Mouse (Mus musculus): ENCODE measurements at regions not wholly inside any gene's neighbourhood (a gene's known extent, or its start where the extent isn't known, plus 50 kb on each side); places are given as distances from the start of the nearest gene placed in this dataset.

DNA sequence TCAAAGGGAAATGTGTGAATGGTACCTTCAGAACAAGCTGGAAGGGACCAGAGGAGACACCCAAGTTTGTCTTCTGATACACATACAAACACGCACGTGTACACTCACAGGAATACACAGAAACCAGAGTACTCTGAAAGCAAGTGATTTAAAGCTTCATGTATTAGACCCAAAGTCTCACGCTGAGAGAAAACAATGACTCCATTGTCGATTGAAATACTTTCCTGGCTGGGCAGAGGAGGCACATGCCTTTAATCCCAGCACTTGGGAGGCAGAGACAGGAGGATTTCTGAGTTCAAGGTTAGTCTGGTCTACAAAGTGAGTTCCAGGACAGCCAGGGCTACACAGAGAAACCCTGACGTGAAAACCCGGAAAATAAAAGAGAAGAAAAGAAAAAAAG lies 203.5 kb upstream of the Gadl1 start:
- Histone ChIP-seq H3K4me3 (ENCODE audit: low read depth, low read length) (no peak overlapping the region), H3K9me3 (replicated peaks; ENCODE audit: control insufficient read depth, low read length) (no peaks in the 10 kb centered on the region), H3K4me1 (ENCODE audit: control insufficient read depth, insufficient read depth) (no peaks in the 10 kb centered on the region), H3K27ac (ENCODE audit: low read depth) (no peak overlapping the region), H3K4me2 (ENCODE audit: low read depth, low read length) (no peak overlapping the region), H3K27me3 (ENCODE audit: control insufficient read depth, insufficient read depth, low read length) (no peaks in the 10 kb centered on the region), H3K36me3 (replicated peaks; ENCODE audit: control insufficient read depth, insufficient read depth, low read length) (no peaks in the 10 kb centered on the region), H3K9ac (replicated peaks; ENCODE audit: low read depth, low read length) (no peak overlapping the region)
- DNase-seq (ENCODE audit: low spot score) = no peak
- 80% methylated on average over 6 of the region's 6 CpGs for WGBS
- ATAC-seq (ENCODE audit: insufficient read depth, low read depth) = no peak
- TF ChIP-seq EP300 (IDR thresholded peaks at IDR 0.05; ENCODE audit: low read depth) (no peak), CTCF (IDR thresholded peaks at IDR 0.05; ENCODE audit: low read depth) (no peak)

DNA sequence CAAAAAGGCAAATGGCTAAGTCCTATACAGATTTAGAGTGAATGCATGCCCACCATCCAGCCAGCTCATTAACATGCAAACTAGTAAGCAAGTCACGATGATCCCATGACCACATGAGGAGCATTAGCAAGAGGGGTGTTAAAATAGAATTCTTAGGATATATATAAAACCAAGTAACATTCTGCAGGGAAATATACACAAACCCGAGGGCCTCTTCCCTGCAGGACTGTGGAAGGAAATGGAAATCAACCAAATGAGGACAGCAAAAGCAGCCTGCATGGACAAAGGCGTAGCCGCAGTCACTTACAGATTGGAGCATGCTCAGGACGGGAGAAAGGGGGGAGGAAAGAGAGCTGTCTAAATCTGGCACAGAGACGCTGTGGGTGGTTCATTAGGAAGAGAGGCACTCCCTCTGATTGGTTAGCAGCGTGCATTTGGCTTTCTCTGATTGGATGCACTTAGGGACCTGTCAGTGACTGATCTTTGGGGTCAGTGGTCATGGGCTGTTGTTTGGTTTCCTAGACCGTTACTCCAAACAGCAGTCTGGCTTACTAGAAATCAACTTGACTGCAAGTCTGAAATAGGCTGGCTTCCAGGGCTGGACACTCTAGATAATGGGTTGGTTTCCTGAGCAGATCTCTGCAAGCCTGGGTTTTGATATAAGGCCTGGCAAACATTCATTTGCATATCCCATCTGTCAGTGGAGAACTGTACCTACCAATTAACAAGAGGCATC lies 200.9 kb upstream of the Gadl1 start:
- no peaks in the 10 kb centered on the region for H3K36me3 ChIP-seq (replicated peaks; ENCODE audit: control insufficient read depth, insufficient read depth, low read length)
- H3K9me3 ChIP-seq (replicated peaks; ENCODE audit: control insufficient read depth, low read length) = no peaks in the 10 kb centered on the region
- H3K9ac ChIP-seq (replicated peaks; ENCODE audit: low read depth, low read length) = no peak overlapping the region
- H3K4me2 ChIP-seq (ENCODE audit: low read depth, low read length) = no peak overlapping the region
- ATAC-seq (ENCODE audit: insufficient read depth, low read depth) = peak; percentile 93
- peak; percentile 90 for DNase-seq (ENCODE audit: low spot score)
- H3K4me1 ChIP-seq (ENCODE audit: control insufficient read depth, insufficient read depth) = no peaks in the 10 kb centered on the region
- H3K27ac ChIP-seq (ENCODE audit: low read depth) = no peak overlapping the region
- TF ChIP-seq CTCF (IDR thresholded peaks at IDR 0.05; ENCODE audit: low read depth) (no peak), EP300 (IDR thresholded peaks at IDR 0.05; ENCODE audit: low read depth) (no peak)
- no peaks in the 10 kb centered on the region for H3K27me3 ChIP-seq (ENCODE audit: control insufficient read depth, insufficient read depth, low read length)
- H3K4me3 ChIP-seq (ENCODE audit: low read depth, low read length) = no peak overlapping the region
- 18% methylated on average over 8 of the region's 8 CpGs for WGBS

DNA sequence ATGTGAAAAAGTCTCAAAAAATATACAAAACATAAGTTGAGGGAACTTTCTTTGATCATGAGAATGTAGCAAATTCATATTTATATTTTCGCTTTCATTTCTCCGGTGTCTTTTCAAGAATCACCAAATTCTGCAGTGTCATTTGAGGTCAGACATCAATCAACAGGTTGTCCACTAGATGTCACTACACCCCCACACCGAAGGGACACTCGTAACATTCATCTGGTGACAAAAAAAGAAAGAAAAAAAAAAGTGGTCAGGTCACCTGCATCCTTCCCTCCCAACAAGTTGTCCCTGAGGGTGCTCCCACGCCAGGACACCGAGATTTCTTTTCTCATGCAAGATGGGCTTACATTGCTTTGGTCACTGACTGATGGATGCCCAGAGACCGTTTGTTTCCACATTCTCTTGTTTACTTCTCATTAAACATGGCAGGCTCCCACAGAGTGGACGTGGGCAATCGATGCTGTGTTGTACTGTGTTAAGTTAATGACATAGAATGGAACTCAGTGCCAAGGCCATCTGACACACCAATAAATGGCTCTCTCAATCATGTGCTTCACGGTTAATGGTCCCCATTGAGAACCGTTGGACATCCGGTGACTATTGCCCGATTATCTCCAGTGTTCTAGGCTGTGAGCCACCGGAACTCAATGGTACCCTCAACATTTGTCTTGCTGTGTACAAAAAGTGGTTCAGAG lies 199.1 kb upstream of the Gadl1 start:
- Histone ChIP-seq H3K27ac (ENCODE audit: low read depth) (no peak overlapping the region), H3K9ac (replicated peaks; ENCODE audit: low read depth, low read length) (no peak overlapping the region), H3K36me3 (replicated peaks; ENCODE audit: control insufficient read depth, insufficient read depth, low read length) (no peaks in the 10 kb centered on the region), H3K9me3 (replicated peaks; ENCODE audit: control insufficient read depth, low read length) (no peaks in the 10 kb centered on the region), H3K4me3 (ENCODE audit: low read depth, low read length) (no peak overlapping the region), H3K27me3 (ENCODE audit: control insufficient read depth, insufficient read depth, low read length) (no peaks in the 10 kb centered on the region), H3K4me1 (ENCODE audit: control insufficient read depth, insufficient read depth) (no peaks in the 10 kb centered on the region), H3K4me2 (ENCODE audit: low read depth, low read length) (no peak overlapping the region)
- ATAC-seq (ENCODE audit: insufficient read depth, low read depth) (no peak), DNase-seq (ENCODE audit: low spot score) (peak; percentile 19)
- whole genome bisulfite sequencing = 72% methylated on average over 14 of the region's 14 CpGs
- TF ChIP-seq EP300 (IDR thresholded peaks at IDR 0.05; ENCODE audit: low read depth) = no peak
- peak; percentile 75 for TF ChIP-seq CTCF (IDR thresholded peaks at IDR 0.05; ENCODE audit: low read depth)

DNA sequence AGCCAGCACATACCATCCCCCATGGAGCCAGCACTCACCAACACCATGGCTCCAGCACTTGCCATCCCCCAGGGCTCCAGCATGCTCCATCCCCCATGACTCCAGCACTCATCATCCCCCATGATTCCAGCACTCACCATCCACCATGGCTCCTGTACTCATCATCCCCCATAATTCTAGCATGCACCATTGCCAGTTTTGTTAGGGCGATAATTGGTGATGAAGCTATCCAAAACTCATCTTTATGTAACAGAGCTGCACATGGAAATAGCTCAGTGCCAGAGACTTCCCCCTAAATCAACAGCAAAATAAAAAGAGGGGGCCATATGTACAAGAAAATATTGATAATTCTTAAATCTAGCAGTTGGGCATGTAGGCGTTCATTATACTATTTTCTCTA lies 188.9 kb upstream of the Gadl1 start:
- no peak for ATAC-seq (ENCODE audit: insufficient read depth, low read depth)
- Histone ChIP-seq H3K4me2 (ENCODE audit: low read depth, low read length) (no peak overlapping the region), H3K4me3 (ENCODE audit: low read depth, low read length) (no peak overlapping the region), H3K36me3 (replicated peaks; ENCODE audit: control insufficient read depth, insufficient read depth, low read length) (no peaks in the 10 kb centered on the region), H3K27ac (ENCODE audit: low read depth) (no peak overlapping the region), H3K27me3 (ENCODE audit: control insufficient read depth, insufficient read depth, low read length) (no peaks in the 10 kb centered on the region), H3K9me3 (replicated peaks; ENCODE audit: control insufficient read depth, low read length) (no peaks in the 10 kb centered on the region), H3K9ac (replicated peaks; ENCODE audit: low read depth, low read length) (no peak overlapping the region), H3K4me1 (ENCODE audit: control insufficient read depth, insufficient read depth) (no peaks in the 10 kb centered on the region)
- TF ChIP-seq EP300 (IDR thresholded peaks at IDR 0.05; ENCODE audit: low read depth) (no peak), CTCF (IDR thresholded peaks at IDR 0.05; ENCODE audit: low read depth) (no peak)
- WGBS = 91% methylated on average over 2 of the region's 2 CpGs
- DNase-seq (ENCODE audit: low spot score) = no peak

DNA sequence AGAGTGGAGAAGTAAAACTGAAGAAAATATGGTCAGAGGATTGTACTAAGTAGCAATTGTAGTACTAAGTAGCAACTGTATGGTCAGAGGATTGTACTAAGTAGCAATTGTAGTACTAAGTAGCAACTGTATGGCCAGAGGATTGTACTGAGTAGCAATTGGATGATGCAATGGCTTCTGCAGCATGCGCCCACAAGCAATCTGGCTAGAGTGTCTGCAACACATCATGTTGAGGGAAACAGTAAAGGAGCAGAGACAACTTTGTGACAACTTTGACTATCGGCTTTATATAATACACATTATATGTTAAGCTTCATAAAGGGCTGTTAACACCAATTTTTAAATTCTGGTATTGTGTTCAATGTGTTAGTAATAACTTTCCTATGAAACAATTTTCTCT lies 188.4 kb upstream of the Gadl1 start:
- no peaks in the 10 kb centered on the region for H3K27me3 ChIP-seq (ENCODE audit: control insufficient read depth, insufficient read depth, low read length)
- H3K4me1 ChIP-seq (ENCODE audit: control insufficient read depth, insufficient read depth) = no peaks in the 10 kb centered on the region
- H3K4me2 ChIP-seq (ENCODE audit: low read depth, low read length) = no peak overlapping the region
- H3K27ac ChIP-seq (ENCODE audit: low read depth) = no peak overlapping the region
- no peaks in the 10 kb centered on the region for H3K36me3 ChIP-seq (replicated peaks; ENCODE audit: control insufficient read depth, insufficient read depth, low read length)
- 91% methylated on average over 2 of the region's 2 CpGs for WGBS
- no peaks in the 10 kb centered on the region for H3K9me3 ChIP-seq (replicated peaks; ENCODE audit: control insufficient read depth, low read length)
- no peak overlapping the region for H3K4me3 ChIP-seq (ENCODE audit: low read depth, low read length)
- no peak overlapping the region for H3K9ac ChIP-seq (replicated peaks; ENCODE audit: low read depth, low read length)
- no peak for DNase-seq (ENCODE audit: low spot score)
- ATAC-seq (ENCODE audit: insufficient read depth, low read depth) = no peak
- TF ChIP-seq EP300 (IDR thresholded peaks at IDR 0.05; ENCODE audit: low read depth) (no peak), CTCF (IDR thresholded peaks at IDR 0.05; ENCODE audit: low read depth) (no peak)
